Mouse (Mus musculus) lung, postnatal 0 days (tissue): ENCODE data around the gene Il21.

Experiments used
- CTCF ChIP-seq: IDR thresholded peaks from 2 replicates; pipeline ENCODE4 v1.5.1; 2016; ENCODE audit warnings: antibody characterized with exemption, mild to moderate bottlenecking
- EP300 ChIP-seq: IDR thresholded peaks from 2 replicates; pipeline ENCODE4 v1.6.1; 2016; ENCODE audit warnings: antibody characterized with exemption, mild to moderate bottlenecking, control low read depth

GRCm38 (mm10) chr3:37182415-37183269 is 49.8 kb downstream of the Il21 start:
- TF ChIP-seq EP300 (no peak), CTCF (0 out of 2 replicates have a peak, but pooled peaks have one; percentile 5)
